Mouse (Mus musculus) gastrocnemius, postnatal 25 days (tissue): ENCODE results near the gene Mall. TPM values are rescaled to one million over a fixed set of nuclear protein-coding genes. Genes with fewer than 3 reads are reported as not detected.

Experiments
- total RNA-seq, 2 experiments: library from RNA; stranded (reverse); gene quantifications; 1 replicate in 1 of 2; 2 replicates in 1 of 2; pipeline ENCODE4 v1.2.3; 2021

Gene Mall
- total RNA-seq, 2 experiments from 2014 or later: 3.7 to 5.5 TPM

Other genes starting within 250 kb of the Mall start
- gene Kcnip3, start 207.8 kb downstream of the Mall start, total RNA-seq: under 1 TPM; 0.28 to 0.38 TPM
- not detected for gene Prom2, start 188.5 kb downstream of the Mall start, total RNA-seq
- gene Zfp661, start 142.8 kb downstream of the Mall start, total RNA-seq: 1 to 10 TPM; 1.7 to 2.1 TPM
- gene Mrps5, start 142.7 kb downstream of the Mall start, total RNA-seq: 10 to 100 TPM; 78.9 to 79.3 TPM
- 1 to 10 TPM; 4.6 to 6.1 TPM for gene Mal, start 73.2 kb downstream of the Mall start, total RNA-seq
- 10 to 100 TPM; 16.7 to 20.0 TPM for gene Nphp1, start 59.0 kb upstream of the Mall start, total RNA-seq
- 100 to 1,000 TPM; 104 to 110 TPM for gene Mtln, start 62.6 kb upstream of the Mall start, total RNA-seq
- under 1 TPM; 0.49 to 0.62 TPM for gene Bub1, start 101.9 kb upstream of the Mall start, total RNA-seq
- under 1 TPM in 1 of 2 experiments, not detected in 1; 0.27 TPM for gene Acoxl, start 108.9 kb upstream of the Mall start, total RNA-seq